Mouse (Mus musculus): ENCODE measurements around the gene Skp2. TPM values are rescaled to one million over a fixed set of nuclear protein-coding genes. Genes with fewer than 3 reads are reported as not detected.
"Not testable (repeated sequence)": the region's sequence is repeated elsewhere in the genome, so short reads cannot be mapped to it uniquely, and the experiment has no call there.

Gene Skp2
- total RNA-seq (2014; rRNA removed; ENCODE audit: low replicate concordance) (1.5 and 6.0 TPM in 2 replicates), polyA plus RNA-seq (2015; fragmentation: Nextera tagmentation; extraction: Ambion mirVana) (5.1 TPM in 2 replicates)

GRCm38 (mm10) chr15:9155325-9155724 is at the start of gene Skp2:
TSS of gene Skp2 (minus strand) at chr15:9155425.
- H3K27me3 ChIP-seq (ENCODE audit: control insufficient read depth, insufficient read depth, low read length) = no peaks in the 10 kb centered on the region
- DNase-seq (ENCODE audit: low spot score) (no peak), ATAC-seq (ENCODE audit: insufficient read depth, low read depth) (no peak)
- H3K9ac ChIP-seq (replicated peaks; ENCODE audit: low read depth, low read length) = no peak within 1 kb of the TSS
- no peak within 1 kb of the TSS for H3K27ac ChIP-seq (ENCODE audit: low read depth)
- no peaks in the 10 kb centered on the region for H3K4me1 ChIP-seq (ENCODE audit: control insufficient read depth, insufficient read depth)
- H3K36me3 ChIP-seq (replicated peaks; ENCODE audit: control insufficient read depth, insufficient read depth, low read length) = peaks cover 41% of the 10 kb centered on the region
- no peak within 1 kb of the TSS for H3K4me3 ChIP-seq (ENCODE audit: low read depth, low read length)
- no peak within 1 kb of the TSS for H3K4me2 ChIP-seq (ENCODE audit: low read depth, low read length)
- TF ChIP-seq CTCF (IDR thresholded peaks at IDR 0.05; ENCODE audit: low read depth) (no peak), EP300 (IDR thresholded peaks at IDR 0.05; ENCODE audit: low read depth) (no peak)
- no peaks in the 10 kb centered on the region for H3K9me3 ChIP-seq (replicated peaks; ENCODE audit: control insufficient read depth, low read length)

GRCm38 (mm10) chr15:9198421-9198820 is 43.2 kb upstream of the Skp2 start:
- no peak for TF ChIP-seq EP300 (IDR thresholded peaks at IDR 0.05; ENCODE audit: low read depth)
- no peak for TF ChIP-seq CTCF (IDR thresholded peaks at IDR 0.05; ENCODE audit: low read depth)
- no peak overlapping the region for H3K27ac ChIP-seq (ENCODE audit: low read depth)

GRCm38 (mm10) chr15:9192685-9193084 is 37.5 kb upstream of the Skp2 start:
- not testable (repeated sequence) for ATAC-seq (ENCODE audit: insufficient read depth, low read depth); H3K27ac ChIP-seq (ENCODE audit: low read depth); H3K27me3 ChIP-seq (ENCODE audit: control insufficient read depth, insufficient read depth, low read length); H3K9ac ChIP-seq (replicated peaks; ENCODE audit: low read depth, low read length); H3K9me3 ChIP-seq (replicated peaks; ENCODE audit: control insufficient read depth, low read length); H3K4me1 ChIP-seq (ENCODE audit: control insufficient read depth, insufficient read depth); DNase-seq (ENCODE audit: low spot score); H3K4me3 ChIP-seq (ENCODE audit: low read depth, low read length); H3K4me2 ChIP-seq (ENCODE audit: low read depth, low read length)
- H3K36me3 ChIP-seq (replicated peaks; ENCODE audit: control insufficient read depth, insufficient read depth, low read length) = peaks cover 31% of the 10 kb centered on the region
- 0 out of 2 replicates have a peak, but pooled peaks have one; percentile 15 for TF ChIP-seq CTCF (IDR thresholded peaks at IDR 0.05; ENCODE audit: low read depth)

More at GRCm38 (mm10) chr15:9198421-9198820, 43.2 kb upstream of the Skp2 start:
- Histone ChIP-seq H3K9me3 (replicated peaks; ENCODE audit: control insufficient read depth, low read length) (no peaks in the 10 kb centered on the region), H3K27me3 (ENCODE audit: control insufficient read depth, insufficient read depth, low read length) (no peaks in the 10 kb centered on the region), H3K9ac (replicated peaks; ENCODE audit: low read depth, low read length) (no peak overlapping the region), H3K4me1 (ENCODE audit: control insufficient read depth, insufficient read depth) (no peaks in the 10 kb centered on the region), H3K4me3 (ENCODE audit: low read depth, low read length) (no peak overlapping the region), H3K4me2 (ENCODE audit: low read depth, low read length) (no peak overlapping the region), H3K36me3 (replicated peaks; ENCODE audit: control insufficient read depth, insufficient read depth, low read length) (peaks cover 16% of the 10 kb centered on the region)
- 55% methylated on average over 6 of the region's 6 CpGs for WGBS
- no peak for ATAC-seq (ENCODE audit: insufficient read depth, low read depth)
- DNase-seq (ENCODE audit: low spot score) = no peak

GRCm38 (mm10) chr15:9189796-9190195 is 34.6 kb upstream of the Skp2 start:
- TF ChIP-seq CTCF (IDR thresholded peaks at IDR 0.05; ENCODE audit: low read depth) (no peak), EP300 (IDR thresholded peaks at IDR 0.05; ENCODE audit: low read depth) (no peak)
- H3K36me3 ChIP-seq (replicated peaks; ENCODE audit: control insufficient read depth, insufficient read depth, low read length) = peaks cover 30% of the 10 kb centered on the region
- no peak overlapping the region for H3K27ac ChIP-seq (ENCODE audit: low read depth)
- H3K4me1 ChIP-seq (ENCODE audit: control insufficient read depth, insufficient read depth) = no peaks in the 10 kb centered on the region
- no peaks in the 10 kb centered on the region for H3K9me3 ChIP-seq (replicated peaks; ENCODE audit: control insufficient read depth, low read length)
- no peak overlapping the region for H3K4me3 ChIP-seq (ENCODE audit: low read depth, low read length)
- no peak for ATAC-seq (ENCODE audit: insufficient read depth, low read depth)
- no peak overlapping the region for H3K4me2 ChIP-seq (ENCODE audit: low read depth, low read length)
- 92% methylated on average over 2 of the region's 2 CpGs for WGBS
- no peak for DNase-seq (ENCODE audit: low spot score)
- H3K27me3 ChIP-seq (ENCODE audit: control insufficient read depth, insufficient read depth, low read length) = no peaks in the 10 kb centered on the region
- H3K9ac ChIP-seq (replicated peaks; ENCODE audit: low read depth, low read length) = no peak overlapping the region

GRCm38 (mm10) chr15:9183995-9184394 is 28.8 kb upstream of the Skp2 start:
- Histone ChIP-seq H3K36me3 (replicated peaks; ENCODE audit: control insufficient read depth, insufficient read depth, low read length) (peaks cover 24% of the 10 kb centered on the region), H3K4me1 (ENCODE audit: control insufficient read depth, insufficient read depth) (no peaks in the 10 kb centered on the region), H3K4me2 (ENCODE audit: low read depth, low read length) (no peak overlapping the region), H3K9me3 (replicated peaks; ENCODE audit: control insufficient read depth, low read length) (no peaks in the 10 kb centered on the region), H3K9ac (replicated peaks; ENCODE audit: low read depth, low read length) (no peak overlapping the region), H3K27ac (ENCODE audit: low read depth) (no peak overlapping the region), H3K4me3 (ENCODE audit: low read depth, low read length) (no peak overlapping the region), H3K27me3 (ENCODE audit: control insufficient read depth, insufficient read depth, low read length) (no peaks in the 10 kb centered on the region)
- ATAC-seq (ENCODE audit: insufficient read depth, low read depth) = no peak
- no peak for DNase-seq (ENCODE audit: low spot score)
- 92% methylated on average over 5 of the region's 5 CpGs for WGBS
- TF ChIP-seq CTCF (IDR thresholded peaks at IDR 0.05; ENCODE audit: low read depth) (no peak), EP300 (IDR thresholded peaks at IDR 0.05; ENCODE audit: low read depth) (no peak)

GRCm38 (mm10) chr15:9177038-9177437 is 21.8 kb upstream of the Skp2 start:
- no peak overlapping the region for H3K27ac ChIP-seq (ENCODE audit: low read depth)
- no peak overlapping the region for H3K4me2 ChIP-seq (ENCODE audit: low read depth, low read length)
- no peaks in the 10 kb centered on the region for H3K27me3 ChIP-seq (ENCODE audit: control insufficient read depth, insufficient read depth, low read length)
- ATAC-seq (ENCODE audit: insufficient read depth, low read depth) (no peak), DNase-seq (ENCODE audit: low spot score) (no peak)
- H3K4me3 ChIP-seq (ENCODE audit: low read depth, low read length) = no peak overlapping the region
- no peak for TF ChIP-seq CTCF (IDR thresholded peaks at IDR 0.05; ENCODE audit: low read depth)
- no peak for TF ChIP-seq EP300 (IDR thresholded peaks at IDR 0.05; ENCODE audit: low read depth)
- no peak overlapping the region for H3K9ac ChIP-seq (replicated peaks; ENCODE audit: low read depth, low read length)
- no peaks in the 10 kb centered on the region for H3K9me3 ChIP-seq (replicated peaks; ENCODE audit: control insufficient read depth, low read length)
- H3K36me3 ChIP-seq (replicated peaks; ENCODE audit: control insufficient read depth, insufficient read depth, low read length) = peaks cover 18% of the 10 kb centered on the region
- 88% methylated on average over 3 of the region's 3 CpGs for WGBS
- H3K4me1 ChIP-seq (ENCODE audit: control insufficient read depth, insufficient read depth) = no peaks in the 10 kb centered on the region
